Mouse (Mus musculus) forebrain, embryonic 14.5 days (tissue): Measurements from ENCODE around the gene Kpna1. TPM values are rescaled to one million over a fixed set of nuclear protein-coding genes. Genes with fewer than 3 reads are reported as not detected.
"Not testable (repeated sequence)": the region's sequence is repeated elsewhere in the genome, so short reads cannot be mapped to it uniquely, and the experiment has no call there.

Source experiments
- ATAC-seq: fragments of 200-750 bp; cut with Nextera tagmentation; 2 replicates; pipeline ENCODE4 v1.8.0; 2017; ENCODE audit warnings: mild to moderate bottlenecking, moderate library complexity
- DNase-seq: peaks from one replicate; pipeline ENCODE4 v3.0.0-alpha.2; 2015; ENCODE audit warnings: low spot score
- H3K27ac ChIP-seq: fragments of 300-500 bp; sonication (generic); 2 replicates; pipeline ENCODE4 v1.5.1; 2014; ENCODE audit warnings: low read depth, mild to moderate bottlenecking, control low read depth, low read length, moderate library complexity
- H3K27me3 ChIP-seq: fragments of 300-500 bp; sonication (generic); replicated peaks from 2 replicates; pipeline ENCODE4 v1.6.1; 2014; ENCODE audit warnings: low read length, control low read depth, mixed read lengths; ENCODE audit not compliant: control insufficient read depth, insufficient read depth
- H3K36me3 ChIP-seq: fragments of 300-500 bp; sonication (generic); 2 replicates; pipeline ENCODE4 v1.6.1; 2014; ENCODE audit warnings: low read length, control low read depth; ENCODE audit not compliant: control insufficient read depth, insufficient read depth
- H3K4me1 ChIP-seq: fragments of 300-500 bp; sonication (generic); 2 replicates; pipeline ENCODE4 v1.6.1; 2014; ENCODE audit warnings: antibody characterized with exemption, low read length, control low read depth; ENCODE audit not compliant: control insufficient read depth, insufficient read depth
- H3K4me2 ChIP-seq: fragments of 300-500 bp; sonication (generic); 2 replicates; pipeline ENCODE4 v1.6.1; 2014; ENCODE audit warnings: mild to moderate bottlenecking, control low read depth, low read length
- H3K4me3 ChIP-seq: fragments of 300-500 bp; sonication (generic); 2 replicates; pipeline ENCODE4 v1.5.1; 2014; ENCODE audit warnings: low read depth, low read length, control low read depth
- H3K9ac ChIP-seq: fragments of 300-500 bp; sonication (generic); 2 replicates; pipeline ENCODE4 v1.6.1; 2014; ENCODE audit warnings: mild to moderate bottlenecking, low read length, control low read depth, moderate library complexity
- H3K9me3 ChIP-seq: fragments of 300-500 bp; sonication (generic); replicated peaks from 2 replicates; pipeline ENCODE4 v1.6.1; 2016; ENCODE audit warnings: low read length, control low read depth, mixed read lengths; ENCODE audit not compliant: control insufficient read depth
- WGBS: fragments of 180-500 bp; shearing (Covaris S2); extraction: QIAGEN DNeasy Blood & Tissue Kit; methylation state at CpG from one replicate; pipeline ENCODE4 v1.1.7; 2014; 5-methylcytosine and 5-hydroxymethylcytosine counted together
- polyA plus RNA-seq: library from polyadenylated mRNA; unstranded; fragments of >200 nt; fragmentation: Nextera tagmentation; extraction: Ambion mirVana; gene quantifications from 2 replicates; pipeline ENCODE4 v1.2.1, GENCODE M21; 2014

Gene Kpna1
- polyA plus RNA-seq, 1 experiment from 2014 or later = 85.2 TPM

DNA sequence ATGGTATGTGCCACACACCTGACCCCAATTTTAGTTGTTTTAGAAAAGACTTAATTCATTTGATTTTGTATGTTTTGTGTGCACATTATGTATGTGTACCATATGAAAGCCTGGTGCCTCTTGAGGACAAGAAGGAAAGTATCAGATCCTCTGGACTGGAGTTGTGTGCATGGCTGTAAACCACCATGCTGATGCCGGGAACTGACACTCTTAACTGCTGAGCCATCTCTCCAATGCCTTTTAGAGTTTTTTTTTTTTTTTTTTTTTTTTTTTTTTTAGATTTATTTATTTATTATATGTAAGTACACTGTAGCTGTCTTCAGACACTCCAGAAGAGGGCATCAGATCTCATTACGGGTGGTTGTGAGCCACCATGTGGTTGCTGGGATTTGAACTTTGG is 49.6 kb downstream of the Kpna1 start:
- ATAC-seq, H3K4me2 ChIP-seq, H3K27ac ChIP-seq, H3K27me3 ChIP-seq, H3K9me3 ChIP-seq, H3K9ac ChIP-seq, DNase-seq, H3K4me1 ChIP-seq, H3K4me3 ChIP-seq: not testable (repeated sequence)
- H3K36me3 ChIP-seq = peaks cover 45% of the 10 kb centered on the region
- 82% methylated on average over 1 of the region's 2 CpGs for WGBS

DNA sequence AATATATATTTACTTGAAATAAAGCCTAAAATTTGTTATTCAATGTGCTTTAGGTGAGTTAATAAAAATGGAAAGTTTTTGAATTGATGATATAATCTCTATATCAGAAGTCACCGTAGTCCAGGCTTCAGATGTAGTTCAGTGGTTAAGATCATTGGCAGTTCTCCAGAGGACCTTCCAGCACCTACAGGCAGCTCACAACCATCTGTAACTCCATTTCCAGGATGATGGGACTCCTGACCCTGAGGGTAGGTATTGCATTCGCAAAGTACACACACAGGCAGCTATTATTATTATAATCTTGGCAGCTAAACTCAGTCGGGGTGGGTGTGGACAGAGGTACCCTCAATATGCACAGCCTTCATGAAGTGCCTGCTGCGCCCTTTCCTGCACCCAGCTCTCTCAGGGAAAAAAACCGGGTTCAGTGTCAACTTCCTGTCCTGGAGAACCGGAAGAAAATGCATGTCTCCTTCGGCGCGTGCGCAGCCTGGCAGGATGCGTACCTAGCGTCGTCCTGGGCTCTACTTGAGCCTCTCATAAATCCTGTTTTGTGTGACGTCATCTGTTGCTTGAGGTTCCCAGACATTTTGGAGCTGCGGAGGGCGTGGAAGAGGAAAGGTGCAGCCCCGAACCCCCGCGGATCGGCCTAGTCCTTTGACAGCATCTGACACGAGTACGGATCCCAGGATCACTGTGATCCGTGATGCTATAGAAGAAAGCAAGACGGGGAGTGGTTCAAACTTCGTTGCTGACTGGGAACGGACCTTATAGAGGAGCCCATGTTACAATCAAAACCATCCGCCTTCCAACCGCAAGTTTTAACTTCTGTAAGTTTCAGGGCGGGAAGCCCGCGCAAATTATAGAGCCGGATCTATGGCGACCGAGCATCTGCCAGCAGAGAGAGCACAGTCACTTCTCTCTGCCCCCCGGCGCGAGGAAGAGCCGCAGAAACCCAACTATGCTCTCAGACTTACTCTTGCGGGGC is 62.4 kb downstream of the Kpna1 start, which contains the start of gene Wdr5b:
Gene Wdr5b, plus strand, starts transcription at position 551 of the 985 bp plus-strand sequence.
- Histone ChIP-seq H3K27me3 (no peaks in the 10 kb centered on the region), H3K27ac (peak within 1 kb of the TSS; percentile 56; the same call in 1 of the 2 replicates), H3K4me1 (peaks cover 10% of the 10 kb centered on the region), H3K4me2 (peak within 1 kb of the TSS; percentile 68), H3K9me3 (no peaks in the 10 kb centered on the region), H3K9ac (peak within 1 kb of the TSS; percentile 74), H3K36me3 (peaks cover 31% of the 10 kb centered on the region), H3K4me3 (peak within 1 kb of the TSS; percentile 60)
- ATAC-seq = peak; percentile 98
- WGBS = 2% methylated on average over 39 of the region's 39 CpGs
- DNase-seq = peak; percentile 100

- WGBS = 35% methylated on average over 11 of the region's 11 CpGs
- no peak for DNase-seq
- H3K4me1 ChIP-seq = peaks cover 10% of the 10 kb centered on the region
- peak overlapping the region; percentile 60 for H3K4me3 ChIP-seq
- no peaks in the 10 kb centered on the region for H3K27me3 ChIP-seq
- H3K27ac ChIP-seq = 0 out of 2 replicates have a peak overlapping the region, but pooled peaks have one; percentile 56
- ATAC-seq = no peak
- H3K4me2 ChIP-seq = peak overlapping the region; percentile 68
- peaks cover 37% of the 10 kb centered on the region for H3K36me3 ChIP-seq
- H3K9me3 ChIP-seq = no peaks in the 10 kb centered on the region
- H3K9ac ChIP-seq = peak overlapping the region; percentile 74
Measured at GRCm38 (mm10) chr16:36041625-36042020, 63.1 kb downstream of the Kpna1 start.

- no peak for DNase-seq
- no peaks in the 10 kb centered on the region for H3K27me3 ChIP-seq
- no peak overlapping the region for H3K9ac ChIP-seq
- H3K36me3 ChIP-seq = peaks cover 42% of the 10 kb centered on the region
- no peak overlapping the region for H3K4me3 ChIP-seq
- H3K4me2 ChIP-seq = no peak overlapping the region
- peaks cover 10% of the 10 kb centered on the region for H3K4me1 ChIP-seq
- ATAC-seq = no peak
- no peak overlapping the region for H3K27ac ChIP-seq
- WGBS = 90% methylated on average over 10 of the region's 10 CpGs
- H3K9me3 ChIP-seq = no peaks in the 10 kb centered on the region
Measured at GRCm38 (mm10) chr16:36043073-36043472, 64.5 kb downstream of the Kpna1 start.

- H3K4me1 ChIP-seq = peaks cover 10% of the 10 kb centered on the region
Measured at GRCm38 (mm10) chr16:36043964-36044363, 65.4 kb downstream of the Kpna1 start.

DNA sequence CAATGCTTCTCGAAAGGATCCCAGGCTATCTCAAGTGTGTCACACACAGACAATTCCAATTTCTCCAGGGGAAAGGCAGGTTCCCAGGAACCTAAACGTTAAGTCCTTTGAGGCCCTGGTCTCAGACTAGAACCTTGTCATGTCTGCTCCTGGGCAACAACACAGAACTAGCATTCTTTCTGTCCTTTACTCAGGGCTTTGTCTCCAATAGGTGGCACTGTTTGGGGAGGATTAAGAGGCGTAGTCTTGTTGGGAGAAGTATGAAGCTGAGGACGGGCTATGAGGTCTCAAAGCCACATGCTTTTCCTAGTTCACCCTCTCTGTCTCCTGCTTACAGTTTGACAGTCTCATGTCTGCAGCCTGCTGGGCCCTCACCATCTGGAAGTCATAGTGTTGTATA is 69.0 kb downstream of the Kpna1 start:
- H3K9me3 ChIP-seq = no peaks in the 10 kb centered on the region
- H3K36me3 ChIP-seq = peaks cover 76% of the 10 kb centered on the region
- ATAC-seq (no peak), DNase-seq (no peak)
- no peak overlapping the region for H3K4me2 ChIP-seq
- no peak overlapping the region for H3K9ac ChIP-seq
- no peak overlapping the region for H3K27ac ChIP-seq
- H3K4me1 ChIP-seq = peaks cover 1% of the 10 kb centered on the region
- H3K27me3 ChIP-seq = no peaks in the 10 kb centered on the region
- H3K4me3 ChIP-seq = no peak overlapping the region
- 90% methylated on average over 4 of the region's 4 CpGs for WGBS

More at GRCm38 (mm10) chr16:36043964-36044363, 65.4 kb downstream of the Kpna1 start:
- ATAC-seq = no peak
- DNase-seq = no peak
- 91% methylated on average over 4 of the region's 4 CpGs for WGBS
- Histone ChIP-seq H3K4me2 (no peak overlapping the region), H3K27ac (no peak overlapping the region), H3K27me3 (no peaks in the 10 kb centered on the region), H3K4me3 (no peak overlapping the region), H3K36me3 (peaks cover 51% of the 10 kb centered on the region), H3K9ac (no peak overlapping the region), H3K9me3 (no peaks in the 10 kb centered on the region)

- ATAC-seq (no peak), DNase-seq (no peak)
- H3K9me3 ChIP-seq = no peaks in the 10 kb centered on the region
- H3K4me1 ChIP-seq = no peaks in the 10 kb centered on the region
- no peaks in the 10 kb centered on the region for H3K27me3 ChIP-seq
- no peak overlapping the region for H3K27ac ChIP-seq
- no peak overlapping the region for H3K4me3 ChIP-seq
- H3K9ac ChIP-seq = no peak overlapping the region
- WGBS = 93% methylated on average over 6 of the region's 6 CpGs
- no peak overlapping the region for H3K4me2 ChIP-seq
- peaks cover 51% of the 10 kb centered on the region for H3K36me3 ChIP-seq
Measured at GRCm38 (mm10) chr16:36051491-36051890, 72.9 kb downstream of the Kpna1 start.

- 93% methylated on average over 6 of the region's 6 CpGs for WGBS
- H3K4me3 ChIP-seq = no peak overlapping the region
- DNase-seq = no peak
- H3K4me2 ChIP-seq = no peak overlapping the region
- H3K36me3 ChIP-seq = peaks cover 29% of the 10 kb centered on the region
- H3K27ac ChIP-seq = no peak overlapping the region
- H3K9me3 ChIP-seq = no peaks in the 10 kb centered on the region
- no peak overlapping the region for H3K9ac ChIP-seq
- ATAC-seq = no peak
- H3K4me1 ChIP-seq = no peaks in the 10 kb centered on the region
- no peaks in the 10 kb centered on the region for H3K27me3 ChIP-seq
Measured at GRCm38 (mm10) chr16:36053524-36054275, 75.2 kb downstream of the Kpna1 start.
